Mouse (Mus musculus) kidney, postnatal 14 days (tissue): ENCODE measurements around the gene Mup10.
"Not testable (repeated sequence)": the region's sequence is repeated elsewhere in the genome, so short reads cannot be mapped to it uniquely, and the experiment has no call there.

Experiments
- DNase-seq: peaks from one replicate; pipeline ENCODE4 v3.0.0; 2022; ENCODE audit warnings: mixed read lengths

Gene Mup10

GRCm38 (mm10) chr4:60582099-60582498, at the start of gene Mup10:
Gene Mup10, minus strand, starts transcription at chr4:60582199.
- not testable (repeated sequence) for DNase-seq
